ENCODE assay signal across 11 mouse cellular contexts in the genomic region with DNA sequence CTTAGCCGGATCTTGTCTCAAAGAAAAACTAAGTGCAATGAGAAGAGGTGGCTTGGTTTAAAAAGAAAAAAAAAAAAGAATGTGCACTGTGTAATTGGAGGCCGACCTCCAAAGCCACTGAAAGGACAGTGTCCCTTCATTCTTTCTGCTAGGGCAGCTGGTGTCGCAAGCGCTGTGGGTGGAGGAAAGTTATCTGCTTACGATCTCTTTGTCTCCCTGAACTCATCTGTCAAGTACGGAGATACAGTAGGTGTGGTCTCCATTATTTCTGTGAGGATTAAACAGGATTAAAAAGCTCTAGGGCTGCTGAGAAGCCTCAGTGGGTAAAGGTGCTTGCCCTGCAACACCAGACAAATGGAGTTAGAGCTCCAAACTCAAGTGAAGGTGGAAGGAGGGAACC.
"Had no signal": no experiment of that assay in that cellular context is flagged by ENCODE, and none has a peak within 500 bp of the region (broad histone marks: within the 10 kb centered on the region; RNA-seq: fewer than 3 reads in every experiment).

No protein-coding gene starts in this region.

- H3K27me3 ChIP-seq: limb, embryonic 13.5 days had no signal

- DNase-seq: kidney, postnatal 14 days; left cerebral cortex, postnatal 4 days; lung, embryonic 14.5 days; lung, postnatal 10 days; lung, postnatal 4 days; thymus, postnatal 4 days had no signal

- H3K27ac ChIP-seq: kidney, embryonic 15.5 days; limb, embryonic 13.5 days; liver, embryonic 15.5 days; stomach, postnatal 0 days had no signal

- H3K36me3 ChIP-seq: kidney, embryonic 15.5 days; limb, embryonic 13.5 days; liver, embryonic 15.5 days had no signal

- H3K9ac ChIP-seq: kidney, embryonic 15.5 days; limb, embryonic 13.5 days; liver, embryonic 15.5 days; lung, embryonic 14.5 days had no signal

- H3K4me3 ChIP-seq: kidney, embryonic 15.5 days; limb, embryonic 13.5 days; liver, embryonic 15.5 days; megakaryocyte, embryonic 14.5 days had no signal
